Mouse (Mus musculus) layer of hippocampus, postnatal 14 days (tissue): Measurements from ENCODE around the gene Iqcj. TPM values are rescaled to one million over a fixed set of nuclear protein-coding genes. Genes with fewer than 3 reads are reported as not detected.

Experiments
- DNase-seq, 2 experiments: peaks; one replicate each; pipeline ENCODE4 v3.0.0; 2021 to 2022; ENCODE audit warnings: low spot score in 2 of 2, mixed read lengths in 1 of 2
- long read RNA-seq, 2 experiments: library from polyadenylated mRNA; stranded (forward); transcript quantifications; one replicate each; pipeline ENCODE4 v2.0.0; 2021
- total RNA-seq, 2 experiments: library from RNA; stranded (reverse); gene quantifications; 2 replicates each; pipeline ENCODE4 v1.2.3; 2021

The Iqcj gene
- total RNA-seq, result 1 to 10 TPM; 4.7 to 6.7 TPM
- long read RNA-seq, experiment 1, result 0 reads
- long read RNA-seq, experiment 2, result 0 reads

DNA sequence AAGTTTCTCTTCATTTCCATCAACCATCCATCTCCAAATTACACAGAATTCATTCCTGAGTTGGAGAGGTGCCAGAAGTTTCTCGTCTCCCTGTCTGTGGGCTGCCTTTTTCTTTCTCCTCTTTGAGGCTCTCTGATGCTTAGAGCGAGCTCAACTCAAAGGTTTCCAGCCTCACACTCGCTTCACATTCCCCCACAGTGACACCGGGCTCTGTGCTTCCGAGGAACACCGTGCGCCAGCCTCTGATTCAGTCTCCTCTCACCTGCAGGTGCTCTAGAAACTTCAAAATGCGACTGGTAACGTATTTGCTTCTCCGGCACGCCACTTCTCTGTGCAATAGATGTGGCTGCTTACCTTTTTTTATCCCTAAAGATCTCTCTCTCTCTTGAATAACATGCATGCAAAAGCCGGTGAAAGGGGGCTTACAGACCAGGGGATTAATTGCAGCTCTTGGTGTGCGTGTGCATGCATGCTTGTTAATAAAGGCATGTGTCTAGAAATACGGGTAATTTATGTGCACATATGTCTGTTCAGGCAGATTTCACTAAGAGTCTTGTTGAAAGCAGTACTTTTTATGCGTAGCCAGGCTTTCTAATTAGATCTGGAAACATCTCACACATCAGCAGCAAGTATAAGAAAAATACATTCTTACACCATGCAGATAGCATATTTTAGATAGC lies at the start of gene Iqcj, which contains the start of gene Iqschfp:
Iqcj (plus strand) TSS at position 195 of the 680 bp plus-strand sequence.
Iqschfp (plus strand) TSS at position 207 of the 680 bp plus-strand sequence.
- peak; percentile 28 to 36 for DNase-seq

DNA sequence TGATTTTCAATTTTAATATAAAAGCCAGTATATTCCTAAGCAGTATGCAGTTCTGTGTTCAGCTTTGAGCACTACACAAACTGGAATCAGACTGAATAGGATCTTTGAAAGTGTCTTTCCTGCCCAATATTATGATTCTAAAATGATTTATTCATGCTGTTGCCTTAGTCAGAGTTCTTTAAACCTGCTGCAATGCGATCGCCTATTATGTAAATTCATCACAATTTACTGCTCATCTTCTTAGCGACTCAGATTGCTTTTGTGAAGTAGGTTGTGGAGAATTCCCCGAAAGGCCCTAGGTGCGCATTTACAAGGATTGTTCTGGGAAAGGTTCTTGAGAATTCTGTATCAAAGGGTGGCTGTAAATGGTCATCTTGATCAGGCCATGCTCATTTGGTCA lies 39.6 kb upstream of the Iqcj start:
- no peak for DNase-seq

DNA sequence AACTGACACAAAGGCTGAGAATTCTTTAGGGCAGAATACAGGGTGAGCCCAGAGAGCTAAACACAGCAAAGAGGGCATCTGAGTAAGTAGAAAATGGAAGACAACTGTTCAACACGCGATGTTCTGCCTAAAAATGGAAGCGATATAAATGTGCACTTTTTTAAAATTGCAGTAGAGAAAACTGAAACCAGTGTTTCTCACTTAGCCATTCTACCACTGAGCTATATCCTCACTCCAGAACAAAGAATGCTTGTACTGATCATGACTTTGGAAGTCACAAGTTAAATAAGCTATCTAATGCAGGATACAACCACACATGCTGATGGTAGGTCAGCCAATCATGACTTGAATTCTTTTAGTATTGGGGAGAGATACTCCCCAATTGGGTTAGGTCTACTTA lies 30.5 kb upstream of the Iqcj start:
- DNase-seq, result no peak

DNA sequence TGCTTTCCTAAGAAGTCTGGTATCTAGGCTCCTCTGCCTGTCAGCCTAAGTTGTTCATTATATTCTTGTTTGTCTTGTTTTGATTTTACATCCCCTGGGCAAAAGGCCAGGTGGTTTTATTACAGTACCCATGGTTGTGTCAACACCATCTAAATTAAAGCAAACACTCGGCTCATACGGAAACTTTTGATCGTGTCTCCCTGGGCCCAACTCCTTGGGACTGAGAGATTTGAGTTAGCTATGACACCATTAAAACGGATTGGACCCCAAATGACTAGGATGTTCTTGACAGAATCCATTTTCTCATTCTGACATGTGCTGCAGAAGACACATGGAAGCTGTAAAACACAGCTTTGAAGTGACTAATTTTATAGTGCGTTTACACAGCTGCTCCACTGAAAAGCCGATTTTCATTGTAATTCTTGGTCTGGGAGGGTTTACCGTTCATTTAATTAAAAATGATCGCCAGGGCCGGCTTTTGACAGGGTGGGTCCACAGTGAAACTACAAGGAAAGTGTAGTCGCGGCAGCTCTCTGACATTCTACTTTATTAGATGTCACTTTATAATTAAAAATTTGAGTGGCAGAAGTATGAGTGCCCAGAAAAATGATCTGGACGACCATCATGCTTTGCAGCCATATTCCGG lies 24.5 kb upstream of the Iqcj start:
- no peak for DNase-seq

DNA sequence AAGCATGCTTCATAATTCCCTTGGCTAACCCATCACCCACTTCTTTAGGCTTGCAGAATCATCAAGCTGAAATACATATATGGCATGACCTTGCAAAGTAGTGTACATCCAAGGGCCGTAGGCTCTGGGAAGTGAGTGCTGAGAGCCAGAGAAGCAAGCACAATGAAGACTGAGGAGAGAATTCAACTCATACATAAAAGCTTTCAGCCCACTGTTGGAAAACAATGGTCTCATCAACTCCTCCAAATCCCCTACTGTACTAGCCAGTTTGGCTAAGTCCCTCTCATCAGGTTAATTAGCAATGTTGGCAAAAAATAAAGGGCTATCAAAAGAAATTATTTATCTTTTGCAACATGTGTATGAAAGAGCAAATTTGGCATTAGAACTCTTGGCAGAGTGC lies 22.6 kb upstream of the Iqcj start:
- no peak for DNase-seq

DNA sequence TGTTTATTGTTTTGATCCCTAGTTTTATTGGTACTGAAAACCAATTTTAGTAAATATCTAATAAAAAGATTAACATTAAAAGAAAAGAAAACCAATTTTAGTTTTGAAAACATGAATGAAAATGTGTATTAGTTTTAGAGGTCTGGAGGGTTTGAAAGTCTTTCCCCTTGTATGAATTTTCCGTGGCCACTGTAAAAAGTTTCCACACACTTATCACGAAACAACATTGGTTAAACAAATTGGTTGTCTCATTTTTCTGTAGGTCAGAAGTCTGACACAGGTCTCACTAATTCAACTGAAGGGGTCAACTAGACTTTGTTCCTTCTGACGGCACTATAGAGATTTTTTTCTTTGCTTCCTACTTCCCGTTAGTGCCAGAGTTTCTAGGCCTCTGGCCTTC lies 14.8 kb upstream of the Iqcj start:
- no peak for DNase-seq

DNA sequence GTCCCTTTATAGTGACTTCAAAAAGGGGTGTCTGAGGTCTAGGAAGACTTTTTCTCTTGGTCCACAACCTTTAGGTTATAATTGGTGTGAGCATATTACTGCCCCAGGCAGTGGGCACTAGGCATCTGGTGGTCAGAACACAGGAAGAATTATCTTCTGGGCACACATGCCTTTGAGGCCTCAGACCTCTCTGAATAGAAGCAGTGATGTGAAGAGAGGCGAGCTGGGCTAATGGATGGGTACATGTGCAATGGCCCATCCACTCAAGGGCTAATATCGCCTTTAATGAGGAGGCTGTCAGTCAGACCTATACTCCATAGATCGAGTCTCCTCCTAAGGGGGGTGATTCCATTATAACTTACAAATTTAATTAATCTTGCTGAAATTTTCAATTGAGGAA lies 7.7 kb upstream of the Iqcj start:
- DNase-seq, result no peak

DNA sequence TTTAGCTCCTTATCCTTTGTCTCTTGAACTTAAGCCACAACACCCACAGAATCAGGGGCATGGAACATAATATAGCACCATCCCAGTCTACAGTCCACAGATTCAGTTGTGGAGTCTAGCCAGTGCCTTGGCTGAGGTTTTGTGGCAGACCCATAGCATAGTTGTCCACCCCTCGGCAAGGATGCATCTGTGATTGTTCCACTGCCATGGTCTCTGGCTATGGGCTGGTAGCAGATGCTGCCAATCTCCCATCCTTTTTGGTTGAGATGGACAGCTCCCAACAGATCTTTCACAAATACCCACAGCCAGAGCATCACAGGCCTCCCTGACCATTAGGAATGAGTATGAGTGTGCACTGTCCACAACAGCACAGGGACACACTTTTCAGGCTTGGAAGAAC lies 5.8 kb upstream of the Iqcj start:
- peak in 1 of 2 experiments; percentile 15 for DNase-seq

DNA sequence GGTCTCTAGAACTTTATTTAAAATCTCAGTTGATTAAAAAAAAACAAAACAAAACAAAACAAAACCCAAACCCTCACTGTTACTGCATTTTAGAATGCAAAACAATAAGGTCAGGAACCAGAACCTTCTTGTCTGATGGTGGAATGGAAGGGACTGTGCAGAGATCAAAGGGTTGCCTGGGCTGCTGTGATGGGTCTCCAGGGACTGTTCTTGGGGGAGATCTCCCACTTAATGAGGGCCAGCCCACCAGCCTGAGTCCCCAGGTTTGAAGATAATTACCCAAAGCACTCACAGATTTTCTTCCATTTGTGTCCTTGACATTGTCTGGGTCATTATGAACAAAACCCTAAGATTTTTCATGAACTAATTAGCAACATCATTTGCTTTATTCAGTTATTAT lies 4.8 kb upstream of the Iqcj start:
- no peak for DNase-seq

DNA sequence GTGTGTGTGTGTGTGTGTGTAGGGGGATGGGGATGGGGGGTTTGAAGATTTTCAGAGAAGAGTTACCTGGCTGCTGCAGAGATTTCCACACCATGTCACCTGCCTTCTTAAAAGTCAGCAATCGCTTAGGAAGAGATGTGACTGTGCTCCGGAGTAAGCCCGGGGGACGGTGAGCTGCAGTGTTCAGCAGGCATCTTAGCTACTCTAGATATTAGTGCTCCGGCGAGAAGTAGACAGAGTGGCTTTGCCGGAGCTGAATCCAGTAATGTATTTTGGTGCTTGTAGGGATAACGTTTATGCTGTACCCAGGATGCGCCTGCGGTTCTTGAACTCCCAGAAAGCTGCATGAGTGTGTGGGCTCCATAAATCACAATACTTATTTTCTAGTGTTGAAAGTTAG lies 748 bp downstream of the Iqcj start:
- DNase-seq, result peak; percentile 6 to 14

DNA sequence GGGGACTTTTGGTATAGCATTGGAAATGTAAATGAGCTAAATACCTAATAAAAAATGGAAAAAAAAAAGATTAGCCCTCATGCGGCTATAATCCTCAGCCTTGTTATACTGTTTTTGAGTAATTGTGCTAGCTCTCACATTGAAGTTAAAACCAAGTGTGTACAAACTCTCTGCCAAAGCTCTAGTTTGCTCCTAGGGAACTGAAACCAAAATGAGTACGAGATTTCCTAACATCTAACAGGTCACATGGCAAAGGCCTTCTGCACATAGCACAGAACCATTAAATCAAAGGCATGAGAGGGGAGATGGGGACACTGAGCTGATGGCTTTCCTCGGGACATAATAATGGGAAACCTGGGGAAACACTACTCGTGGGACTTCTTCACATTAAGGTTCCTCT lies 10.5 kb downstream of the Iqcj start:
- DNase-seq, result no peak

DNA sequence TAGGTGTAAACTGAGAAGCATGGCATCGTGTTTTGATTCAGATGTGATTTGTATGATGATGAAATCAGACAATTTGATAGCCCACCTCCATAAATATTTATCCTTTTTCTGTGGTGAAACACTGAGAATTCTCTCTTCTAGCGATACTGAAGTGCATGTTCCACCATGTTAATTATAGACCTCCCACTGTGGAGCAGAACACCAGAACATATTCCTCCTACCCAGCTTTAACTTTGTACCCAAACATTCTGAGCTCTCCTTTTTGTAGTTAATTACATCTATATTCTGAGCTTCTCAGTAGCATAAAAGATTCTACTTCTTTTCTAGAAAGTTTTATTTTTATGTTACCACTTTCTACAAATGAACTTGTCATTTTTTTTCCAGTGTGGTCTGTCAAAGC lies 16.6 kb downstream of the Iqcj start:
- DNase-seq, result no peak

DNA sequence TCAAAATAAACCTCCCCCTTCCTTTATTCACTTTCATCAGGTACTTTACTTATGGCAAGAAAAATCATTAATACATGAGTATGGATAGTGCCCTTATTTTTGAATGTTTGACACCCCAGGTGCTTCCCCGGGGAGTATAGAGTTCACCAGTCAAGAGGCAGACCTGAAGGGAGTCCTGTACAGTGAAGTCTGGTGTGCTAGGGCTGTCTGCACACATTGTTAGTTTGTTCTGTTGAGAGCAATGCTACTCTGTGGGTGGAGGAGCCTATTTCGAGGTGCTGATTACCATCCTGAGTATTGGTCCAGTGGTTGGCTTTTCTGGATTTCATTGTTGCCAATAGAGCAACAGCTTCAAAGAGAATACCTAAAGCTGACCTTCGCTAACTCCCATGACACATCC lies 26.1 kb downstream of the Iqcj start:
- no peak for DNase-seq

DNA sequence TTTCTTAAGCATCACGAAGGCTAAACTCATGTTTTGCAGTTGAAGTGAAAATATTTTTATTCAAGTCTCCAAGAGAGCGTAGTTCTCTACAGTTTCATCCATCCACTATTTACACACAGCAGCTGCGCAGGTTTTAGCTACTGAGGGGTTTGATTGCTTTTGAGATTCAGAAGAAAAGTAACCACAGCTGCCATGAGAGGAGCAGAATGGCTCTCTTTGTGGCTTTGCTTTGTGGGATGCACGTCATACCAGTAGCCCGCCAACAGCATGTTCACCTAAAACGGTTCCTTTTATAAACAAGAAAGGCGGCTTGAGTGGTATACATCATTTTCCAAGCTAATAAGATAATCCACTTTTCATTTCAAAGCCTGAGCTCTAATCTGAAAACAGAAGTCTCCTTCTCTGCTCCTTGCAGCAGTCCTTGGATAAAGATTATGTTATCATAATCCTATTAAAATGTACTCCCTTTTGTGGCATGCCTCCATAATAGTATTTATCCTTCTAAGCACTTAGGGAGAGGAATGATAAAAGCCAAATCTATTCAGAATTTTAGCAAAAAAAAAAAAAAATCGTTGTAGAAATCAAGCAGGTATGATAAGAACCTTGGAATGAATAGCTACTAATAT lies 26.7 kb downstream of the Iqcj start:
- DNase-seq, result no peak

DNA sequence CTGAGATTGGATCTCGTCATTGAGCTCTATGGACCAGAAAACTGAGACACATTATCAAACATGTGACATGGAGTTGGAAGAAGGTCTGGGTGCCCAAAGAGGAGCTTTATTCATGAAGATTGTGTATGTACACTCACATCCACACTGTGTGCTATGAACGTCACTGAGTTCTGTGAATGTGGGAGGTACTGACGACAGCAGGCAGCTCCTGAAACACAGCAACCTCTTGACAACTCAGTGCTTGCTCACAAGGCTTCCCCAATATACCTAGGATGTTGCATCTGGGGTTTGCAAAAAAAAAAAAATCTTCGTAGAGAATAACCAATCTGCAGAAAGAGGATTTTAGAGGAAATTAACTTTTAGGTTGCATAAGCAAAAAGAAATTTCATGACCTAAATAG lies 31.1 kb downstream of the Iqcj start:
- DNase-seq, result no peak

DNA sequence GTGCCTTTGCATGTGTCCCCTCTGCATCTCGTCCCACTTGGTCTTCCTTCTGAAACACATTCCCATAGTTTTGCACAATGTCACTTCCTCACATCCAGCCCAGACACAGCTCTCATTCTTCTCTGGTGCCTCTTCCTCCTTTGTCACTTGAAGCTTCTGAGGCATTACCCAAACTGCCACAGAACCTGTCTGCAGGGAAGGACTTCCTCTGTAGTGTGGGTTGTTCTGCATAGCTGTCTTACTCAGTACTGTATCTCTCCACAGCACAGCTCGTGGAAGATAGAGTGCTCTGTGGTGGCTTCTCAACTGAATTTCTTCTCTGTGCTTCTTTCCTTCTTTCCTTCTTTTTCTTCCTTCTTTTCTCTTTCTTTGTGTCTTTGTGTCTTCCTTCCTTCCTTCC lies 33.4 kb downstream of the Iqcj start:
- DNase-seq, result no peak

DNA sequence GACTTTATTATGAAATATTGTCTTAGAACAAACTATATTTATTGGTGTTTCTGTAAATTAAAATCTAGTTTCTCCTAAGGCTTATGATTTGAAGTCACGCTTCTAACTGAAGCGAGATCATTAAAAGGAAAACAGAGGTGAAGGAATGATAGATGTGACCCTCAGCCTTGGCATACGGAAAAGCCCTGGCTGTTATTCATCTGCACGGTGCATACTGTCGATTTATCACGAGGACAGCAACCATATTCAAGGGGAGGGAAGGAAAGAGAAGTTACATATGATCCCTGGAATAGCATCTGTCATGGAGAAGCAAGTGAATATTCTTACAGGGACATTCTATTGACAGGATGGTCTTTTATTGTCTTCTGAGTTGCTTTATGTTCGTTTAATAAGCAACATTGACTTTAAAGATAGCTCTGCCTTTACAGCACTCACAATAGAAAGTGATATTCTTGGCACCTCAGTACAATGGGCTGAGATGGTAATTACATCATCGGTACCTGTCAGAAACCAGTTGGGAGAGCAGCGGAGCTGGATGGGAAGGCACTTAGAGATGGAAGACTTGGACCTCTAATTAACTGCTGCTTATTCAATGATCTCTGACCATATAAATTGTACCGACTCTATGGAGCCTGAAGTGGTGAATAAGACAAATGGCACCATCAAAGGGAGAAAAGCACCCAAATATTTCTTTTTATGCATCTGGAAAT lies 38.6 kb downstream of the Iqcj start:
- no peak for DNase-seq

DNA sequence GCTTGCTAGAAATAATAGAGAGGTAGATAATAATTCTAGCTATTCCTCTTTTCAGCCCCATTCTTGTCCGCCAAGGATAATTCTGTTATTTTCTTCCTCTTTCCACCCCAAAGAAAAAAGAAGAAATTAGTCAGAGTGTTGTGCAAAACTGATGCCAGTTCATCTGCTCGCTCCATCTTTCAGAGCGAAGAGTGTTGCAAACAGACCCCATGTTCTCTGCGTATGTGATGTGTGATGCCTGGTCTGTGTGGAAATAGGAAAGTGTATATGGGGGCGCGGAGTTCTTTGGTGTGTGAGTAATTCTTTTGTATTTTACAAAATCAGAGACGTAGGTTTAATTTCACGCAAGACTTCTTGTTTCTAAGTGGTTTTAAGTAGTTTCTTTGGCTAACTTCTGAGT lies 39.2 kb downstream of the Iqcj start:
- peak in 1 of 2 experiments; percentile 53 for DNase-seq

DNA sequence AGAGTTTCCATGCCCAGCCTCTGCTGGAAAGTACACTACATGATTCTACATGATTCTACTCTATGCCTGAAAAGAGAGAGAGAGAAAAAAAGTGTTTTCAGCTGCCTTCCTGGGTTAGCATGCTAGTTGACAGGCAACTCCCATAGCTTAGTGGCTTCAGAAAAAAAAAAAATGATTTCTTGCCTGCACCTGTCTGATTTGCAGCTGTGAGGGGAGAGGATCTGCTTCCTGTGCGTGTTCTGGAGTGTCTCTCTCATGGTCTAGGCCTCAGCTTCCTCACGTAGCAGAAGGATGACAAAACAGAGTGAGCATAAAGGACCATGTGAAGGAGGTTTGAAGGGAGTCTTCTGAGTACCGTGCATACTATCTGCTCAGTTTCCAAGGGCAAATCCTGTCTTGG lies 39.9 kb downstream of the Iqcj start:
- DNase-seq, result no peak

DNA sequence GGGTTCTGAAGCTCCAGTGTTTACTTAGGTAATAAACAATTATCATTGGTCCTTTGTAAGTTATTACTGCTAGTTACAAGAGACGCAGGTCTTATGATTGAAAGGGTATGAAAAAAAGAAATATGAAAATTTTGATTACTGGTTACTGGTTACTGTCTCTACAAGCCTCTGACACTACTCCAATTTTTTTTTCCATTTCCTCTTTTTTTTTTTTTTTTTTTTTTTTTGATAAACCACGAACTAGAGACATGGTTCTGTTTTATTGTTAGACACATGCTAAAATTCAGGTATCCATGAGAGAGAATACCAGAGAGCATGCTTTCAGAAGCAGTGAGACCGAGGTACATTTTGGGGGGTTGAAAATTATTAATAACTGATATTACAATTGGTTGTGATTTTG lies 43.8 kb downstream of the Iqcj start:
- DNase-seq, result no peak

DNA sequence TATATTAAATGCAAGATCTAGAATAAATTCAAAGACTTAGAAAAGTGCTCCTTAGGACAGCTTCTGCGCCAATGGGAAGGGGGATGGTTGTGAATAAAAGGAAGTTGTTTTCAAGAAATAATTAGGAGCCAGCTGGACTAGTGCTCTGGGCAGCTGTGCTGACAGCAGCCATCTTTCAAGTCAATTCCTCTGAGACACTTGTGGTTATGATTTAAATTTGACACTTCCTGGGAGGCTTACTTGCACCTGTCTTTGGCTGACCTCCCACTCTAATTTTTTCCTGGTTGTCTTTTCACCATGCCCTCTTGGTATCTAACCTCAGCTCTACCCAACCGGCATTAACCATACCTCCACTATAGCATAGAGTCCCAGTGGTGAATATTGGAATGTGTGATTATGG lies 55.0 kb downstream of the Iqcj start:
- no peak for DNase-seq

DNA sequence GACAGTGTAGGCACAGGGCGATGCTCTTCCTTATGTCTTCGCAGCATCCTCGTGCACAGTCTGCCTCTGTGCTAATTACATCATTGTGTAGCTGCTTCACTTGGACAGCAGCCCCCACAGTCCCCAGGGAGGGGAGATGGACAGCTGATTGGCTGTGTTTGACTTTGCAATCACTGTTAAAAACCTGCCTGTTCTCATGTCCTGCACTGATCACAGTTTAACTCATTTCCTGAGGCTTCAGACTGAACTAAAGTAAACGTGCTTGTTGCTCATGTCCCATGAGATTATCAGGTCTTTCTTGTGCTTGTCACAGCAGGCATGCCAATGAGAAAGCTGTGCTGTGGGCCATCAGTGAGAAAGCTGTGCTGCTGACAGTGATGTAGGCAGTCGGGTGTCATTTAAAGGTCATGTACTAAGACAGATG lies 60.5 kb downstream of the Iqcj start:
- DNase-seq, result peak in 1 of 2 experiments; percentile 20
